Mouse (Mus musculus) megakaryocyte, embryonic 14.5 days (primary cell): ENCODE measurements around the gene Mxi1. TPM values are rescaled to one million over a fixed set of nuclear protein-coding genes. Genes with fewer than 3 reads are reported as not detected.

Experiments
- H3K27me3 ChIP-seq: replicated peaks from 2 replicates; pipeline ENCODE3; 2012; ENCODE audit warnings: inconsistent platforms
- H3K36me3 ChIP-seq: replicated peaks from 2 replicates; pipeline ENCODE3; 2012; ENCODE audit warnings: low read length, inconsistent platforms, mixed read lengths
- H3K4me1 ChIP-seq: 2 replicates; pipeline ENCODE4 v1.6.1; 2012; ENCODE audit warnings: inconsistent platforms
- H3K4me3 ChIP-seq: replicated peaks from 2 replicates; pipeline ENCODE3; 2012; ENCODE audit warnings: moderate library complexity, mild to moderate bottlenecking, inconsistent platforms
- H3K9me3 ChIP-seq: 2 replicates; pipeline ENCODE4 v1.6.1; 2012; ENCODE audit warnings: inconsistent platforms
- FLI1 ChIP-seq: IDR thresholded peaks from 2 replicates; pipeline ENCODE4 v1.6.1; 2012; ENCODE audit warnings: low read length, inconsistent platforms, mixed read lengths
- GATA1 ChIP-seq: IDR thresholded peaks from 3 replicates; pipeline ENCODE4 v1.6.1; 2012; ENCODE audit warnings: mixed read lengths, low read length, inconsistent platforms, borderline replicate concordance
- polyA plus RNA-seq: library from polyadenylated mRNA; stranded (reverse); fragments of >175 nt; gene quantifications from 2 replicates; pipeline ENCODE4 v1.2.3, GENCODE M21; 2012; ENCODE audit warnings: low replicate concordance; ENCODE audit not compliant: insufficient read depth

The Mxi1 gene
- polyA plus RNA-seq, 1 experiment = 32.9 TPM

DNA sequence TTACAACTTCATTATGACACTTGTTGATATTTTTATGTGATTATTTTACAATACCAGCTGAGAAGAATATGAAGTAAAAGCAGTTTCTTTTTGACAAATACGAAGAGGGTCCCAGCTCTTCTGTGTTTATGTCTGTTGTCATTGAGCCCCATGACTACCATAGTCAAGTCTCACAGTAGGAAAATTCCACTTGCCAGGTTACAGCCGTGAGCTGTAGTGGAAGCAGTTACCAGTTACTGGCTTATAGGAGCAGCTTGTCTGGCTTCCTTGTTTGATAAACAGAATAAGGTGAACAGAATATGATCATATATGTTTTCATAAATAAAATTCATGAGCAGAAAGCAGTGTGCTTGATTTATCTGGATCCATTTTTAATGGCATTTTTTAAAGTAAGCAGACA is 54.2 kb downstream of the Mxi1 start:
- H3K4me3 ChIP-seq = no peak overlapping the region
- H3K9me3 ChIP-seq = no peaks in the 10 kb centered on the region
- peaks cover 15% of the 10 kb centered on the region for H3K4me1 ChIP-seq
- TF ChIP-seq GATA1 = no peak
- TF ChIP-seq FLI1 = no peak
- H3K36me3 ChIP-seq = peaks cover 22% of the 10 kb centered on the region
- no peaks in the 10 kb centered on the region for H3K27me3 ChIP-seq

DNA sequence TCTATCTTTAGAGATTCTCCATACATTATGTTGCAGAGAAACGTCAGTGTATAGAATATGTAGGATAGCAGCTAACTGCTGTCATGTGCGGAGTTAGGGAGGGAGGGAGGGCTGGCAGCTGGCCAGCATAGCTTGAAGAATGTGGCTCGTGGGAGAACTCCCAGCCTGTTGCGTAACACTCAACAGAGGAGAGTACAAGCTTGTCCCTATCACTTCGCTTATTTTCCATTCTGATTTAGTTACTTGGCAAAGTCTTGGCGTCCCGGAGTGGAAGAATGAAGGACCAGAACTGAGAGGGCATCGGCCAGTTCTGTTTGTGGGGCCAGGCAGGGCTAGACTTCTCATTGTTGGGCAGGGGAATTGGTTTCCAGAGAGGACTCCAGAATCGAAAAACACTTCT is 54.6 kb downstream of the Mxi1 start:
- Histone ChIP-seq H3K36me3 (peaks cover 23% of the 10 kb centered on the region), H3K4me3 (no peak overlapping the region), H3K27me3 (no peaks in the 10 kb centered on the region), H3K9me3 (no peaks in the 10 kb centered on the region), H3K4me1 (peaks cover 14% of the 10 kb centered on the region)
- no peak for TF ChIP-seq FLI1
- TF ChIP-seq GATA1 = no peak

DNA sequence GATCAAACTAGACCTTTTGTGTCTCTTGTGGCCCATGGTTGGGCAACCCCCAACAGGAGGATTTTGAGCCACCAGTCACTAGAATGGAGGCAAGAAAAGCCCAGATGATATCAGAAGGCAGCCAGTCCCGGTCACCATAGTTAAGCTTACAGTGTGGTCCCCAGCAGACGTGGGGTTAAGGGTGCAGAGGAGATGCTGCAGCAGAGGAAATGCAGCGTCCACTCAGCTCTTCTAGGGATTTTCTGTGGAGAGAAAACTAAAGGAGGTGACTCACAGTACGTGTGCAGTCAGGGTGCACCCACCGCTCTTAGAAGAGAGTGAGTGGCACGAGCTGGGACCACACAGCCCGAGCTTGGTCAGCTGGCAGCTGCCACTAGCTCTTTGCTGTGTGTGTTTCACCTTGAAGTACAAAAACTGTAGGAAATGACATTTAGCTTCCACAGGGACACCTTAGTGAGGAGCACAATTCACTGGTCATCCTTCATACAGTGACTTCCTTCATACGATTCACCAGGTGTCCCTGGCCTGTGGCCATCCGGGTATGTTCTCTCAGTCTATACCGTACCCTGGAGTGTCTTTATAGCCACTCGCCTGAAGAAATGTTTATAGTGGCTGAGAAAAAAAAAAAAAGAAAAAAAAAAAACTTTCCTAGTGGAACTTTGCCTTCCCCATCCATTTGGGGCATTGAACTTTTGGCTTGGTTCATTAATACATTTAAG is 55.9 kb downstream of the Mxi1 start:
- Histone ChIP-seq H3K36me3 (peaks cover 36% of the 10 kb centered on the region), H3K27me3 (no peaks in the 10 kb centered on the region), H3K4me1 (peaks cover 14% of the 10 kb centered on the region), H3K9me3 (no peaks in the 10 kb centered on the region), H3K4me3 (no peak overlapping the region)
- TF ChIP-seq FLI1 (no peak), GATA1 (no peak)

DNA sequence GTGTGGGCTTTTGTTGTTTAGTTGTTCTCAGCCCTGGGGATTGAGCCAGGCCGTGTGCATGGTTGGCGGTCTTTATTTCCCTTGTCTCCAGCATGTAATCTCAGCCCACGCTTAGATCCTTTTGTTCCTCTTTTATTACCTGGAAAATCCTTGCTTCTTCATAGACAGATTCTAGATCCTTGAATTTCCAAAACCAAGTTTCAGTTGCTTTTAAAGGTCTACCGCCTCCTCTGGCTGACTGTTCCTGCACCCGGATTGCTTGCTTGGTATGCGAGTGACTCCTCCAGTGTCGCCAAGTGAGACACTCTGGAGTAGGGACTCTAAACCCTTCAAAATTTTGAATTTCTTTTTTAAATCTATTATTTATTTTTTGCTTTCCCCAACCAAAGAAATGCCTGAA is 56.6 kb downstream of the Mxi1 start:
- Histone ChIP-seq H3K4me3 (no peak overlapping the region), H3K9me3 (no peaks in the 10 kb centered on the region)

DNA sequence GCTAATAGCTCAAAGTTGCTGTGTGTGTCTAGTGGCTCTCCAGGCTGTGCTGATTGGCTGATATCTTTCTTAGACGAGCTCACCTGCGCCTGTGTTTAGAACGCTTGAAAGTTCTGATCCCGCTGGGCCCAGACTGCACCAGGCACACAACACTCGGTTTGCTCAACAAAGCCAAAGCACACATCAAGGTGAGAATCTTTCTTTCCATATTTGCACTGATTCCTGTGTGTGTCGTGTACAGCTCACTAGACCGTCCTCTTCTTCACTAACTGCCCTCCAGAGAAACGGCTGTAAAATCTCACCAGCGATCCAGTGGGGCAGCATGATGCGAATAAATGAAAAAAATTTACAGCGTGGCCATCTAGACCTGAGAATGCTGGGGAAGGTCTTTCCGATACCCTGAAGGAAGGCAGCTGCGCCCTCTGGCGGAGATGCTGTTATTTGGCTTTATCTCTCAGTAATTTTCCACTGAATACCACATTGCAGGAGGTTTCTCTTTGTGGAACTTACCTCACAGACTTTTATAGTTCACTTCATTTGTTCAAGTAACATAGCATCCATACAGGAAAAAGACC is 59.2 kb downstream of the Mxi1 start:
- TF ChIP-seq FLI1 (no peak), GATA1 (no peak)
- H3K9me3 ChIP-seq = no peaks in the 10 kb centered on the region
- no peaks in the 10 kb centered on the region for H3K27me3 ChIP-seq
- peaks cover 64% of the 10 kb centered on the region for H3K36me3 ChIP-seq
- H3K4me1 ChIP-seq = peaks cover 14% of the 10 kb centered on the region
- H3K4me3 ChIP-seq = no peak overlapping the region

More for the DNA sequence above, 56.6 kb downstream of the Mxi1 start:
- peaks cover 14% of the 10 kb centered on the region for H3K4me1 ChIP-seq
- H3K36me3 ChIP-seq = peaks cover 43% of the 10 kb centered on the region
- no peaks in the 10 kb centered on the region for H3K27me3 ChIP-seq
- TF ChIP-seq FLI1 = no peak
- TF ChIP-seq GATA1 = no peak

DNA sequence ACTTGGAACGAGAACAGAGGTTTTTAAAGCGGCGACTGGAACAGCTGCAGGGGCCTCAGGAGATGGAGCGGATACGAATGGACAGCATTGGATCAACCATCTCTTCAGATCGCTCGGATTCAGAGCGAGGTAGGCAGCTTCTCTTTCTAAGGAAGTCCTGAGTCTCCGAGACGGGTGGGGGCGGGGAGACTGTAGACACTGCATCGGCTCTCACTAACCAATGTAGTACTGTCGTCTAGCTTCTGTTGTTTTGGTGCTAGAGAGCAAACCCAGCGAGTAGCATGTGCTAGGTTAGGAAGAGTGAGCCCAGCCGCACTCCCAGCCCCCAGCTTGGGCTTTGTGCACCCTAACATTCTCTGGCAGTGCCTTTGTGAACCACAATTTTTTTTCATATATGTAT is 59.9 kb downstream of the Mxi1 start:
- H3K4me1 ChIP-seq = peaks cover 14% of the 10 kb centered on the region
- H3K9me3 ChIP-seq = no peaks in the 10 kb centered on the region
- H3K36me3 ChIP-seq = peaks cover 71% of the 10 kb centered on the region
- H3K27me3 ChIP-seq = no peaks in the 10 kb centered on the region
- H3K4me3 ChIP-seq = no peak overlapping the region
- TF ChIP-seq FLI1 (no peak), GATA1 (no peak)

DNA sequence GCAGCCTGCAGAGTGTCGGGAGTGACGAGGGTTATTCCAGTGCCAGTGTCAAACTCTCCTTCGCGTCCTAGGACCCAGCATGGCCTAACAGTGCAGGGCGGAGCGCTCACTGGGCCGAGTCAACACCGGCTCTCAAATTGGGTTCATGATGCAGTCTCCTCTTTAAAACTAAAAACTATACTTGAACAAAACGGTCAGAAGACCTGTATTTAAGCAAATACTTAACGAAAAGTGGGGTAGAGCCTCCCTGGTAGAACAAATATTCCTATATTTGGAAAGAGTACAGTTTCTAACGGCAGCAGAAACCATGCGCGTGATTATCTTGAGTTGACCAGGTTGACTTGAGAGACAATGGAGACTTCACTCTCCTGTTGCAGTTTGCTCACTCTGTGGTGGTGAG is 61.3 kb downstream of the Mxi1 start, which contains the start of gene Gm10197:
Gene Gm10197, minus strand, starts transcription at position 101 of the 400 bp plus-strand sequence.
- TF ChIP-seq FLI1 (no peak), GATA1 (no peak)
- H3K4me3 ChIP-seq = no peak within 1 kb of the TSS
- H3K9me3 ChIP-seq = no peaks in the 10 kb centered on the region
- no peaks in the 10 kb centered on the region for H3K27me3 ChIP-seq
- H3K4me1 ChIP-seq = peaks cover 10% of the 10 kb centered on the region
- H3K36me3 ChIP-seq = peaks cover 84% of the 10 kb centered on the region

DNA sequence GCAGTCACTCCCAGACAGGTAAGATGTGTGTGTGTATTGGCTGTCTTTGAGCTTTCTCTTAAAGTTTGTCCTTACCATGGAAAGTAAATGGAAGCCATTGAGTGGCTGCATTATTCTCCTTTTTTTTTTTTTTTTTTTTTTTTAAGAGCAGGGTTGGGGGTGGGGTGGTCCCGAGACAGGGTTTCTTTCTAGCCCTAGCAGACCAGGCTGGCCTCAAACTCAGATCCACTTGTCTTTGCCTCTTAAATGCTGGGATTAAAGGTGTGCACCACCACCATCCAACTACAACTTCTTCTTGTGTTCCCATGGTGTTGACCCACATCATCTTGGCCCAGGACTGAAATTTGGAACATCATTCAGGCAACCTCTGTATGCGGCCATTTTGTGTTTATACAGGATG is 63.3 kb downstream of the Mxi1 start:
- H3K9me3 ChIP-seq = no peaks in the 10 kb centered on the region
- no peak for TF ChIP-seq FLI1
- no peak for TF ChIP-seq GATA1
- peaks cover 98% of the 10 kb centered on the region for H3K36me3 ChIP-seq

DNA sequence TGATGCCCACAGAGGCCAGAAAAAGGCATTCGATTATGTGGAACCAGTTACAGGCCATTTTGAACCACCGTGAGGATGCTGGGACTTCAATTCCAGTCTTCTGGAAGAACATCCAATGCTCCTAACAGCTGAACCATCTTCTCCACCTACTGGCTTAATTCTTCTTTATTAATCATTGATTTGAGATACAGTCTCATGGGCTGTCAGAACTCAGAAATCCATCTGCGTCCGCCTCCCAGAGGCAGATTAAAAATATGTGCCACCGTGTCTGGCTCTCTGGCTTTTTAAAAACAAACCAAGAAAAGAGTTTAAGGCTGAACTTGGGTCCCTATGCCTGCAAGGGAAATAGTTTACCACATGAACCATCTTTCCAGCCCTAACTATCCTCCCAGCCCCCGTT is 65.0 kb downstream of the Mxi1 start:
- peaks cover 96% of the 10 kb centered on the region for H3K36me3 ChIP-seq
- no peak for TF ChIP-seq FLI1
- no peak for TF ChIP-seq GATA1

More for the DNA sequence above, 63.3 kb downstream of the Mxi1 start:
- Histone ChIP-seq H3K4me1 (peaks cover 10% of the 10 kb centered on the region), H3K27me3 (no peaks in the 10 kb centered on the region), H3K4me3 (no peak overlapping the region)

DNA sequence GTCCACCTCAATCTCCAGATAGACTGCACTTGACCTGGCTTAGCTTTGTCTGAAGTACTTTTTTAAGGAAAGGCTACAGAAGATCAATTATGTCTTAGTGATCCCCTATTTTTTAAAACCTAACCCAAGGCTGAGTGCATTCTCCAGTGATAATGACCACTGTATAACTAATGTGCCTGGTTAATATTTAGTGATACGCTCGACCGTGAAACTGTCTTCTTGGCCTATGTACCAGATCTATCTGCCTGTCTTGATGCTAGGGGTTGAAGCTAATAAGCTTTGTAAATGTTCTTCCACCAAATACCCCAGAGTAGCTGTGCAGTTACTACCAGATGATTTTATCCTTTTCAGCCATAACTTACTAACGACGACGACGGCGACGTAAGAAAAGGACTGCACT is 65.5 kb downstream of the Mxi1 start:
- H3K27me3 ChIP-seq = no peaks in the 10 kb centered on the region
- peaks cover 96% of the 10 kb centered on the region for H3K36me3 ChIP-seq
- no peaks in the 10 kb centered on the region for H3K9me3 ChIP-seq
- no peaks in the 10 kb centered on the region for H3K4me1 ChIP-seq
- H3K4me3 ChIP-seq = no peak overlapping the region
- no peak for TF ChIP-seq FLI1
- TF ChIP-seq GATA1 = no peak

More for the DNA sequence above, 65.0 kb downstream of the Mxi1 start:
- H3K4me3 ChIP-seq = no peak overlapping the region
- no peaks in the 10 kb centered on the region for H3K4me1 ChIP-seq
- no peaks in the 10 kb centered on the region for H3K9me3 ChIP-seq
- H3K27me3 ChIP-seq = no peaks in the 10 kb centered on the region
